Mouse (Mus musculus): ENCODE results near the gene Fat1.

DNA sequence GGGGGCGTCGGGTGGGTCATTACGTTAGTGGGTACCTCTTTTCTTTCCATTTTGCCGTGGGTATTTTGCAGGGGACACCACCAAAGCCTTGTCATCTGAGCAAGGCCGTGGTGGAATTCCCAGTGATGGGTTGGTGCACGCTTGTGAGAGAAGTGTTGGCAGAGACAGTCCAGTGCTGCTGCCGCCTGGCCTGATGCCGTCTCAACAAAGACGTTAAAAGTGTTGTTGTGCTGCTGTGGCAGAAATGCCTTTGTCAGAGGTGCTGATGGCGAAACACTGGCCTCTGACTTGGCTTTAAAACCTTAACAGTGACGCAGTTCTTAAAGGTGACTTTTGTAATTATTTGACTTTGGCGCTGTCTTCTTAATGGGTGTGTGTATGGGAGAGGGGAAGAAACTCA is 34.8 kb downstream of the Fat1 start:
- TF ChIP-seq POLR2A (IDR thresholded peaks at IDR 0.05; ENCODE audit: borderline replicate concordance, low read depth, low read length), result no peak
- no peak for TF ChIP-seq CTCF (IDR thresholded peaks at IDR 0.05; ENCODE audit: low read depth, low read length)
